Comparison of ENCODE assay signal across 20 mouse cellular contexts in genomic region chr7:29400451-29400850, GRCm38 (mm10).
A peak's percentile ranks its signal among the peaks of the same experiment; 100 is the strongest.
DNase-seq lines count a peak whose midpoint lies in the region; TF ChIP-seq lines count a peak whose summit lies in the region.
"Had no signal": no experiment of that assay in that cellular context is flagged by ENCODE, and none has a peak within 500 bp of the region (broad histone marks: within the 10 kb centered on the region; RNA-seq: fewer than 3 reads in every experiment).

No protein-coding gene starts in this region.

- H3K27me3 ChIP-seq in E14TG2a.4 (ENCODE audit: insufficient read depth, low read length), result no peaks in the 10 kb centered on the region
- H3K27me3 ChIP-seq: CH12.LX; embryonic facial prominence, embryonic 13.5 days; embryonic facial prominence, embryonic 15.5 days; forebrain, embryonic 12.5 days had no signal

- H3K4me1 ChIP-seq in E14TG2a.4 (replicated peaks; ENCODE audit: low read depth, low read length), result peaks cover 87% of the 10 kb centered on the region
- H3K4me1 ChIP-seq: embryonic facial prominence, embryonic 13.5 days; embryonic facial prominence, embryonic 15.5 days; forebrain, embryonic 10.5 days; forebrain, embryonic 12.5 days had no signal

- TF ChIP-seq CTCF in E14TG2a.4 (conservative IDR thresholded peaks at IDR 0.05; ENCODE audit: low read length), result no peak

- H3K4me3 ChIP-seq in E14TG2a.4 (replicated peaks; ENCODE audit: low read length), result peak overlapping the region; percentile 20; the same call in 1 of the 2 replicates
- H3K4me3 ChIP-seq: embryonic facial prominence, embryonic 13.5 days; embryonic facial prominence, embryonic 15.5 days; erythroblast, embryonic 14.5 days; forebrain, embryonic 10.5 days; forebrain, embryonic 12.5 days had no signal

- DNase-seq in cerebellum, postnatal 10 days, result peak; percentile 56 to 70
- no peak for DNase-seq in cerebellum, postnatal 25 days
- peak; percentile 70 for DNase-seq in left cerebral cortex, postnatal 4 days
- no peak for DNase-seq in left cerebral cortex, adult 11 months (ENCODE audit: low spot score)
- no peak for DNase-seq in adrenal gland, postnatal 25 days
- DNase-seq: adrenal gland, adult 2 months; adrenal gland, postnatal 10 days; adrenal gland, postnatal 36 days; B cell, adult 2 months; cerebellum, adult 11-12 months; cerebellum, adult 2 months; cerebellum, adult 9-10 months; cerebellum, postnatal 14 days had no signal

- H3K36me3 ChIP-seq in E14TG2a.4 (ENCODE audit: insufficient read depth, low read length), result peaks cover 54% of the 10 kb centered on the region

- H3K9me3 ChIP-seq in E14TG2a.4 (ENCODE audit: low read length), result no peaks in the 10 kb centered on the region
- H3K9me3 ChIP-seq: embryonic facial prominence, embryonic 15.5 days; forebrain, embryonic 10.5 days; forebrain, embryonic 12.5 days had no signal

- intact Hi-C loops in left cerebral cortex, postnatal 4 days (cut with DNase I), result no loop called here

Comparison
In these comparisons a context has a peak if more than half of its experiments do, and no peak if none do; other contexts are left out.
1. DNase-seq: peak in cerebellum, postnatal 10 days (2 of 2) and left cerebral cortex, postnatal 4 days (single experiment); none in cerebellum, postnatal 25 days (0 of 2), left cerebral cortex, adult 11 months (single experiment) and adrenal gland, postnatal 25 days (single experiment).